In genomic region chr8:70219107-70219684, GRCm38 (mm10) we compare ENCODE assay signal across 15 mouse cellular contexts. TPM values are rescaled to one million over a fixed set of nuclear protein-coding genes. Genes with fewer than 3 reads are reported as not detected.
A peak's percentile ranks its signal among the peaks of the same experiment; 100 is the strongest.
DNase-seq lines count a peak whose midpoint lies in the region; ATAC-seq and TF ChIP-seq lines count a peak whose summit lies in the region.
"Had no signal": no experiment of that assay in that cellular context is flagged by ENCODE, and none has a peak within 500 bp of the region (broad histone marks: within the 10 kb centered on the region; RNA-seq: fewer than 3 reads in every experiment).

No protein-coding gene starts in this region.

- H3K4me2 ChIP-seq in forebrain, embryonic 14.5 days (ENCODE audit: low read length), result no peak overlapping the region
- no peak overlapping the region for H3K4me2 ChIP-seq in forebrain, embryonic 12.5 days
- no peak overlapping the region for H3K4me2 ChIP-seq in kidney, embryonic 14.5 days (replicated peaks; ENCODE audit: low read depth, low read length)
- H3K4me2 ChIP-seq: hindbrain, embryonic 12.5 days; lung, embryonic 14.5 days had no signal

- no peaks in the 10 kb centered on the region for H3K9me3 ChIP-seq in forebrain, embryonic 14.5 days (replicated peaks; ENCODE audit: control insufficient read depth, low read length)
- H3K9me3 ChIP-seq in forebrain, embryonic 12.5 days, result no peaks in the 10 kb centered on the region
- H3K9me3 ChIP-seq in kidney, embryonic 14.5 days (ENCODE audit: control insufficient read depth, low read length), result no peaks in the 10 kb centered on the region
- H3K9me3 ChIP-seq: hindbrain, embryonic 12.5 days; megakaryocyte, embryonic 14.5 days had no signal

- H3K4me3 ChIP-seq in forebrain, embryonic 14.5 days (ENCODE audit: low read depth, low read length), result no peak overlapping the region
- no peak overlapping the region for H3K4me3 ChIP-seq in forebrain, embryonic 12.5 days (replicated peaks)
- no peak overlapping the region for H3K4me3 ChIP-seq in kidney, embryonic 14.5 days (ENCODE audit: low read length)
- H3K4me3 ChIP-seq in lung, adult 2 months (replicated peaks; ENCODE audit: extremely low read depth, low read depth, low read length), result no peak overlapping the region
- H3K4me3 ChIP-seq: erythroblast, embryonic 14.5 days; hindbrain, embryonic 12.5 days; megakaryocyte, embryonic 14.5 days had no signal

- no peaks in the 10 kb centered on the region for H3K4me1 ChIP-seq in forebrain, embryonic 14.5 days (ENCODE audit: control insufficient read depth, insufficient read depth, low read length)
- no peaks in the 10 kb centered on the region for H3K4me1 ChIP-seq in forebrain, embryonic 12.5 days
- H3K4me1 ChIP-seq in kidney, embryonic 14.5 days (ENCODE audit: control insufficient read depth, insufficient read depth, low read length), result no peaks in the 10 kb centered on the region
- H3K4me1 ChIP-seq in lung, adult 2 months (ENCODE audit: control insufficient read depth, insufficient read depth, low read length), result no peaks in the 10 kb centered on the region
- H3K4me1 ChIP-seq: hindbrain, embryonic 12.5 days had no signal

- no peak overlapping the region for H3K27ac ChIP-seq in forebrain, embryonic 14.5 days (ENCODE audit: low read depth, low read length)
- H3K27ac ChIP-seq in forebrain, embryonic 12.5 days, result no peak overlapping the region
- H3K27ac ChIP-seq in kidney, embryonic 14.5 days (ENCODE audit: low read depth, low read length), result no peak overlapping the region
- H3K27ac ChIP-seq: hindbrain, embryonic 12.5 days had no signal

- TF ChIP-seq CTCF in lung, adult 2 months (IDR thresholded peaks at IDR 0.05; ENCODE audit: insufficient read depth, low read length), result no peak

- peaks cover 31% of the 10 kb centered on the region for H3K36me3 ChIP-seq in forebrain, embryonic 14.5 days (ENCODE audit: control insufficient read depth, insufficient read depth, low read length)
- H3K36me3 ChIP-seq in forebrain, embryonic 12.5 days (replicated peaks), result peaks cover 22% of the 10 kb centered on the region
- H3K36me3 ChIP-seq in kidney, embryonic 14.5 days (ENCODE audit: control insufficient read depth, insufficient read depth, low read length), result peaks cover 22% of the 10 kb centered on the region

- WGBS in forebrain, embryonic 14.5 days, result 46% methylated on average over 5 of the region's 5 CpGs
- 57% methylated on average over 5 of the region's 5 CpGs for WGBS in forebrain, embryonic 12.5 days
- 58% methylated on average over 5 of the region's 5 CpGs for WGBS in kidney, embryonic 14.5 days
- WGBS in lung, adult 2 months, result 63% methylated on average over 5 of the region's 5 CpGs

- H3K9ac ChIP-seq in forebrain, embryonic 14.5 days (ENCODE audit: low read length), result no peak overlapping the region
- no peak overlapping the region for H3K9ac ChIP-seq in forebrain, embryonic 12.5 days
- H3K9ac ChIP-seq in kidney, embryonic 14.5 days (ENCODE audit: low read depth, low read length), result no peak overlapping the region
- H3K9ac ChIP-seq: hindbrain, embryonic 12.5 days; lung, embryonic 14.5 days had no signal

- no peak for ATAC-seq in forebrain, embryonic 14.5 days
- ATAC-seq in forebrain, embryonic 12.5 days (ENCODE audit: low FRiP score), result no peak
- ATAC-seq in kidney, embryonic 14.5 days (ENCODE audit: low FRiP score, low TSS enrichment), result no peak

- TF ChIP-seq POLR2A in lung, adult 2 months (IDR thresholded peaks at IDR 0.05; ENCODE audit: borderline replicate concordance, extremely low read depth, low read depth, low read length), result no peak

- DNase-seq in forebrain, embryonic 14.5 days (ENCODE audit: low spot score), result peak; percentile 23
- DNase-seq in kidney, adult 18-20 months, result peak; percentile 43
- peak; percentile 52 to 57 for DNase-seq in right cerebral cortex, postnatal 10 days (ENCODE audit: low spot score in 2 of 2)
- DNase-seq in right cerebral cortex, postnatal 4 days, result no peak
- DNase-seq in lung, adult 2 months, result no peak
- no peak for DNase-seq in retina, embryonic 14.5 days (ENCODE audit: low spot score)
- DNase-seq: cerebellum, adult 9-10 months; lung, embryonic 14.5 days; right cerebral cortex, adult 18-20 months; thymus, adult 2 months had no signal

- H3K27me3 ChIP-seq in forebrain, embryonic 14.5 days (replicated peaks; ENCODE audit: control insufficient read depth, insufficient read depth, low read length), result no peaks in the 10 kb centered on the region
- peaks cover 16% of the 10 kb centered on the region for H3K27me3 ChIP-seq in forebrain, embryonic 12.5 days
- no peaks in the 10 kb centered on the region for H3K27me3 ChIP-seq in kidney, embryonic 14.5 days (ENCODE audit: control insufficient read depth, insufficient read depth, low read length)

RNA-seq across cellular contexts. Expression of gene Slc25a42, which starts 7.1 kb away (rescaled TPM):
- 2.3 and 3.3 TPM in 2 replicates for polyA plus RNA-seq in forebrain, embryonic 14.5 days (2014; fragmentation: Nextera tagmentation; extraction: Ambion mirVana)
- 3.4 and 3.6 TPM in 2 replicates for polyA plus RNA-seq in forebrain, embryonic 12.5 days (2016; fragmentation: Nextera tagmentation; extraction: Ambion mirVana)
- 2.1 and 3.0 TPM in 2 replicates for polyA plus RNA-seq in kidney, embryonic 14.5 days (2014; fragmentation: Nextera tagmentation; extraction: Ambion mirVana)
- polyA plus RNA-seq in lung, adult 2 months (2012; rRNA removed), result 26.9 and 29.6 TPM in 2 replicates

RNA-seq across cellular contexts. Expression of gene Sugp2, which starts 14.8 kb away (rescaled TPM):
- 55.6 and 71.5 TPM in 2 replicates for polyA plus RNA-seq in forebrain, embryonic 14.5 days (2014; fragmentation: Nextera tagmentation; extraction: Ambion mirVana)
- 82.9 and 92.5 TPM in 2 replicates for polyA plus RNA-seq in forebrain, embryonic 12.5 days (2016; fragmentation: Nextera tagmentation; extraction: Ambion mirVana)
- polyA plus RNA-seq in kidney, embryonic 14.5 days (2014; fragmentation: Nextera tagmentation; extraction: Ambion mirVana), result 23.7 and 33.0 TPM in 2 replicates
- 26.6 and 31.0 TPM in 2 replicates for polyA plus RNA-seq in lung, adult 2 months (2012; rRNA removed)

RNA-seq across cellular contexts. Expression of gene Armc6, which starts 15.1 kb away (rescaled TPM):
- 79.2 and 96.7 TPM in 2 replicates for polyA plus RNA-seq in forebrain, embryonic 14.5 days (2014; fragmentation: Nextera tagmentation; extraction: Ambion mirVana)
- 35.8 and 38.0 TPM in 2 replicates for polyA plus RNA-seq in forebrain, embryonic 12.5 days (2016; fragmentation: Nextera tagmentation; extraction: Ambion mirVana)
- polyA plus RNA-seq in kidney, embryonic 14.5 days (2014; fragmentation: Nextera tagmentation; extraction: Ambion mirVana), result 23.2 and 24.8 TPM in 2 replicates
- 14.5 and 15.1 TPM in 2 replicates for polyA plus RNA-seq in lung, adult 2 months (2012; rRNA removed)

RNA-seq across cellular contexts. Expression of gene Tmem161a, which starts 47.0 kb away (rescaled TPM):
- 36.7 and 40.8 TPM in 2 replicates for polyA plus RNA-seq in forebrain, embryonic 14.5 days (2014; fragmentation: Nextera tagmentation; extraction: Ambion mirVana)
- 48.7 and 53.8 TPM in 2 replicates for polyA plus RNA-seq in forebrain, embryonic 12.5 days (2016; fragmentation: Nextera tagmentation; extraction: Ambion mirVana)
- polyA plus RNA-seq in kidney, embryonic 14.5 days (2014; fragmentation: Nextera tagmentation; extraction: Ambion mirVana), result 43.6 and 47.5 TPM in 2 replicates
- polyA plus RNA-seq in lung, adult 2 months (2012; rRNA removed), result 101 and 105 TPM in 2 replicates

Comparison
In these comparisons a context has a peak if more than half of its experiments do, and no peak if none do; other contexts are left out.
1. DNase-seq: peak in forebrain, embryonic 14.5 days (single experiment), kidney, adult 18-20 months (single experiment) and right cerebral cortex, postnatal 10 days (2 of 2); none in right cerebral cortex, postnatal 4 days (single experiment), lung, adult 2 months (single experiment) and retina, embryonic 14.5 days (single experiment).